Mouse (Mus musculus): ENCODE measurements around the gene Pdzd8.

Gene Pdzd8

DNA sequence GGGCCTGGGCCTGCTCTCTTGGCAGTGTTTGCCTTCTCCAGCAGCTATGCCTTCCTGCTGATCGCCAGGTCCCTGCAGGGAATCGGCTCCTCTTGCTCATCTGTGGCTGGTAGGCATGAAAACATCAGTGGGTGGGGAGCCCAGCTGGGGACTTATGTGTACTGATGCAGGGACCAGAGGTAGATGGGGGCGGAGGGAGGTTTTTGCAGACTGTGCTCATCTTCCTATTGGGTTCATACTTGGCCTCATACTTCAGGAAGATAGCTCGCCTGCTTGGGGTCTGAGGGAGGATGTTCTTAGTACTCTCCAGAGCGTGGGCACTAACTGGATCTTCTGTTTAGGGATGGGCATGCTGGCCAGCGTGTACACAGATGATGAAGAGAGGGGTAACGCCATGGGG, 72.4 kb downstream of the Pdzd8 start:
- no peak for DNase-seq (ENCODE audit: low spot score)

DNA sequence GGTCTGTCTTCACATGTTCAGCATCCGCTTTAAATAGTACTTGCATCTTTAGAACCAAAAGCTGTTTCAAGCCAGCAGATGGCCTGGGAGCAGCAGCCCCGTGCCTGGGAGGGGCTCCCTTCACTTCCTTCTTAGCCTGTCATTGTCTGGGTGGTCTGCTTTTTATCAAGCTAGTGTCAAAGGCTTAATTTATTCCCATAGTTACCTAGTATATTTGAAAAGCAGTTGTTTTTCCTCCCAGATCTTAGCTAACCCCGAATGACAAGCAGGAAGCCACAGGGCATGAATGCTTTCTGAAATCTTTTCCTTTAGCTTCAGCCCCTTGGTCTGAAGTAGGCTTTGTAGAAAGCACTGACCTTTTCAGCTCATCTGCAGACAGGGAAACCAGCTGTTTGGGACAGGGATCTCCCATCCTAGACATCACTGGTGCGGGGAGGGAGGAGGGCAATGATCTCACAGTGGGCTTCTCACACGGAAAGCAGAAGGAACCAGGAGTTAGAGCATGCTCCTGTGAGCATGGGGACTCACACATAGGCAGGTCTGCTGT, 78.1 kb downstream of the Pdzd8 start:
- no peak for DNase-seq (ENCODE audit: low spot score)

DNA sequence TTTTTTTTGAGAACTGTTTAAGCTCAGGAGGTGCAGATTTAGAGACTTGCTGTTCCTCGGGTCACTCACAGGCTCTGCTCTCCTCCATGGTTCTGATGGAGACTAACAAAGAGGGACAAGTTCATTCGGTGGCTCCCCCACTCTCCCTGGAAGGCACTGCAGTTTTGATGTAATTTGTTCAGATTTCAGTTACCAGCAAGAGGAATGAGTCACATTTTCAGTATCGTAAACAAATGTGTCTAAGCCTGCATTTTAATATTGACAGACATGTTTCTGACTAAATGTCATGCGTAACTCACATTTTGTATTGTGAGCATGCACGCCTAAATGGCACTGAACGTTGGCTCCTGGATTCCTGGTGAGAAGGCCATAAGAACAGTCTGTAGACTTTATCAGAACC, 79.7 kb downstream of the Pdzd8 start:
- DNase-seq (ENCODE audit: low spot score): no peak

DNA sequence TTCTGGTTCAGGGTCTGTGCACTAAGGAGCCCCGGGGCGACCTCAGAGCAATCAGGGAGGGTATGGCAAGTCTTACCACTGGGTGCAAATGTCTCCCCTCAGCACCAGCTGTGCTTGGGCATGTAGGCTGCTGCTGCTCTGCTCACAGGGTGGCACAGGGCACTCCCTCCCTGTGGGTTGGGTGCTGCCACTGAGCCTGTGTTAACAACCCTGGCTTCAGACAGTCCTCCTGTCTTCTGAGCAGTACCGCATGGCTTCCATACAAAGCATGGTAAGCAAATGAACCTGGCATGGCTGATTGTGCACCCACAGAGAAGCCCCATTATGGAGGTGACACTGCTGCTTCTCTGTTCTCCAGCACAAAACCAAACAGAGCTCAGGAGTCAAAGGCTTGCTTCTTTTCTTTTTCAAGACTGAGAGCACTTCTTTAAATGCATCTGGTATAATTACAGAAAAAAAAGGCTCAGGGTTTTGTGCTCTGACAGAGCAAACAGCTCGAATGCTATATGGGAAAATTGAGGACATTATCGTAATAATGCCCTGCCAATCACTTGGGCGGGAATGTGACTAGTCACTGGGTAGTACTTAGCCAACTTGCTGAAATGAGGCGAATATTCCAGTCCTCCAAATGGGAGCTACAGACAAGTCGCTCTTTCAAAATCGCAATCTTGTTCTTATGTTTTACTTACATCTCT, 80.6 kb downstream of the Pdzd8 start:
- DNase-seq (ENCODE audit: low spot score): no peak

DNA sequence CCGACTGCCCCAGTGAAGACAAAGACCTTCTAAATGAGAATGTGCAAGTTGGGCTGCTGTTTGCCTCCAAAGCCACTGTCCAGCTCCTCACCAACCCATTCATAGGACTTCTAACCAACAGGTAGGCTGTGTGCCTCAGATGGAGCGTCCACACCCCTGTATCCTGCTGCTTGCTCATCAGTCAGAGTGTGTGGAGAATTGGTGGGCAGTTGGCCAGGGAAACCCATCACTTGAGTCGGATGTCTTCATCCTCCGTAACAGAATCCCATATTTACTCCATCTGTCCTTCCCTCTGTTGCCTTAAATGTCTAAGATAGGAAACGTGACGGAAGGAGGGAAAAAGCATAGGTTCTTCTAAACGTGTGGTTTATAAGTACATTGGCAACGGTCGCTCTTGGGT, 82.4 kb downstream of the Pdzd8 start:
- no peak for DNase-seq (ENCODE audit: low spot score)

DNA sequence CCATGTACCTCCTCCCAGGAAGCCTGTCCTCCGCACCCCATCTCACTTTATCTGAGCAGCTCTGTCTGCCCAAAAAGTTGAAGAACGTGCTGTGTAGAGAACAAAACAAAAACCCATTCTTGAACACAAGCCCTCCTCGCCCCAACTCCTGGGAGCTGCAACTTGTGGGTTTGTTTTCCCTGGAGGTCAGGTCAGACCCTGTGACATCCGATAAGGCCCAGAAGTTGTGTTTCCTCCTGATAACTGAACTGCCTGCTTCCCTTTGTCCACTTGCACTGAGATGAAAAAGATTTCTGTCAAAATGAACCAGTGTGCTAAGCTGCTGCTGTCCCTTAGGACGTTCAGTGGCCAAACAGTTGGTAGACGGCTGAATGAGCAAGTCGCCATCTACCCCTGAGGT, 84.0 kb downstream of the Pdzd8 start:
- no peak for DNase-seq (ENCODE audit: low spot score)

DNA sequence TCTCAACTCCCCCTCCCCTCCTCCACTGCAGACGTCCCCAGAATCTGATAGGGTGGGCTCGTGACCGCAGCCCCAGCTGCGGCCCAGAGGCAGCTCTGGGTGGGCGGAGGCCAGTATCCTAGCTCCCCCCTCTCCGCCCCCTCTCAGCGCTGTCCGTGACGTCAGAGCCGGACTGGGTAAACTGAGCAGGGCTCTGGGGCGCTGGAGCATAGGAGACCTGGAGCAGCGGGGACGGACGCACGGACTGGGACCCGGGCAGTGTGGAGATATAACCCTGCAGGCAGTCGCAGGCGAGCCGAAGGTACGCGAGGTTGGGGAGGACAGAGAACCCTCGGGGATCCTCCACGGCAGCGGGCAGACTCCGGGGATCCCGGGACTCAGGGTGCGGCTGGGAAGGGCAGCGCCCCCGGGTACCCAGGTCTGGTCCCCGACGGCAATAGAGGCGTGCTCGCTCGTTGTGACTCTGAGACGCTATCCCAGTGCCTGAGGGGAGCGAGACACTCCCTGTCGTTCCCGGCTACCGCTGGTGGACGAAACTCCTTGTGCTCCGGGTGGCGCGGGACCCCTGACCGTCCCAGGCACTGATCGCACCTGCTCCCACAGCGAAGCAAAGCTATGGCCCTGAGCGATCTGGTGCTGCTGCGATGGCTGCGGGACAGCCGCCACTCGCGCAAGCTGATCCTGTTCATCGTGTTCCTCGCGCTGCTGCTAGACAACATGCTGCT, 84.7 kb downstream of the Pdzd8 start, which contains the start of gene Slc18a2:
Slc18a2 (plus strand) TSS at position 179 of the 725 bp plus-strand sequence.
- DNase-seq (ENCODE audit: low spot score): no peak

DNA sequence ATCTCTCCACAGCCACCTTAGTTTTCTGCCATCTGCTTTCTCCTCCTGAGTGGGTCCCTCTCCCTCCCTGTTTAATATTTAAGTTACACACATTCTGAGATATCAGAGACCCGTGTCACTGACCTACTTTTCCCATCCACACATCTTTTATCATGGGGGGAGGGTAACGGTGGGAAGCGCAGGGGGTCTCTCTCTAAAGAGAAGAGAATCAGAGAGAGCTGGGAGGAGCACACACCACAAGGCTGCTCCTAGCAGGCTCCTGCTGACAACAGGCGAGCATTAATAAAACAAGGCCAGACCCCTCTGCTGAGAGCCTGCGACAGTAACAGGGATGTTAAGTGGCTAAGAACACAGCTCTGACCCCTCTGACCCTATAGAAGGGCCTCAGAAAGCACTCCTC, 85.9 kb downstream of the Pdzd8 start:
- DNase-seq (ENCODE audit: low spot score): no peak

DNA sequence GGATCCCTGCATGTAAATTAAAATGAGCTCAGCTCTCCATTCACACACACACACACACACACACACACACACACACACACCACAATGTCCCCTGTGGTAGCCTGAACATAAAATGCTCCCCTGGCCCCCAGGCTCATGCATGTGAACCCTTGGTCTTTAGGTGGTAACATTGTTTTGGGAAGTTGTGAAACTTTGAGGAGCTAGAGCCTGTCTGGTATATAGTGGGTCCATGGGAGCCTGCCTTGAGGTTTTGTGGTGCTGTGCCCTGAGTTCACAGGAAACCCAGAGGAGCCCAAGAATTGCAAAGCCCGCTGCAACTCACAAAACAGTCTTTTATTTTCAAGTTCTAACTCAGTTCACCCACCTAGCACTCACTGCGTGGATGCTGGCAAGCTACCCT, 92.9 kb downstream of the Pdzd8 start:
- no peak for DNase-seq (ENCODE audit: low spot score)

DNA sequence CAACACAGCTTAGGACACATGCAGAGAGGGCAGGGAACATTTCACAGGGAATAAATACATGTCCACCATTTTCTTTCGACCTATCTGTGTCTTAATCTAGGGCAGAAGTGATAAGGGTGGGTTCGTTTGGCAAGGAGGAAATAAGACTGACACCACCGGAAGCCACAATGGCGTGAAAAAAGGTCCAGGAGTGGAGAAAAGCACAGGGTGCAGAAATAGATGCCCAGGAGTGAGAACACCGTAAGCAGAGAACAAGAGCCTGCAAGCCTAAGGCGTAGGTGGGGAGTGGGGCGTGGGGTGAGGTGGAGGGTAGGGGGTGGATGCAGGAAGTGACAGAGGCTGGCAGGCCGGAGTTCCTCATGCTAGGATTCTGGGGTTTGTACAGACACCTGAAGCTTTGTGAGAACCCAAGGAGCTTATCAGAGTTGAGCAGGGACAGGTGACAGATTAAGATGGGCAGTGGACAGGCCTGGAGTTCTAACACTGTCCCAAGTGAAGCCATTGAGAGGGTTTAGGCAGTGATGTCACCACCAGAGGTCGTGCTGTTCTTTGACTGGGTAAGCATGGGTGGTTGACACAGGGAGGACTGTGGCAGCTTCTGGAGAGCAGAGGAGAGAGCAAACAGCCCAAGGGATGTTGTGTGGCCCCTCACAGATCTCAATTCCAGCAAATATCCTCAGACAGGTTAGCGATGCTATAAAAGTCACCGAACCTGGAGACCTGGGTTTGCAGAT, 96.9 kb downstream of the Pdzd8 start:
- no peak for DNase-seq (ENCODE audit: low spot score)

DNA sequence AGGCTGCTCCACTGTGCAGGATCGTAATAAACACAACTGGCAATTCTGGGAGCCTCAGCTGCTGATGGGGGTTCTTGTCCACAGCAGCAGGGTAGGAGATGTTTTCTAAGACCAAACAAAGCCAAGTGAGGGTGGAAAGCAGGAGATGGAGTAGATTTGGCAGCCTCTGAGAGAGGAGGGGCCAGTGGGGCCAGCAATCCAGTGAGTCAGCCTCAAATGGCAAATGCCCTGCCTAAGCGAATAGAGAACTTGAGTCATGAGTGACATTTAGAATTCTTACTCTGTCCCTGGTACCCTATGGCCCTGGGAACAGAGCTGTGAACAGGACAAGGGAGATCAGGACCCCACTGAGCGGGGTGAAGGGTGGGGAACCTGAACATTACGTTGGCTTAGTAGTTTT, 97.4 kb downstream of the Pdzd8 start:
- DNase-seq (ENCODE audit: low spot score): no peak

All from layer of hippocampus, adult 9-10 months (tissue).